Mouse (Mus musculus): ENCODE measurements at regions not wholly inside any gene's neighbourhood (a gene's known extent, or its start where the extent isn't known, plus 50 kb on each side); places are given as distances from the start of the nearest gene placed in this dataset.

DNA sequence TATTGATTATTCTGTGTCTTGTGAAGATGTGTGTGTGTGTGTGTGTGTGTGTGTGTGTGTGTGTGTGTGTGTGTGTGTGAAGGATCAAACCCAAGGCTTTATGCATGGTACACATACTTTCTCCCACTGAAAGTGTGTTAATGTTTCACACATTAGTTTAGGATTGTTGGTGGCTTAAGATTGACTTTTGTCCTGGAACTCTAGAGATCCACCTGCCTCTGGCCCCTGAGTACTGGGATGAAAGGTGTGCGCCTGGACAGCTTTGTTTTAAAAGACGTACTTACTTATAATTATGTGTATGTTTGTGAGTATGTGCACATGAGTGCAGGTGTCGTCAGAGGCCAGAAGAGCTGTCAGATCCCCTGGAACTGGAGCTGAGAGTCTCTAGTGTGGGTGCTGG is 59.3 kb upstream of the Pias1 start:
- intact Hi-C loops (cut with DNase I; ENCODE audit: low total_unique reads): no loop called here
- no peak for DNase-seq

GRCm38 (mm10) chr9:63045531-63045930 is 57.8 kb upstream of the Pias1 start:
- intact Hi-C loops (cut with DNase I; ENCODE audit: low total_unique reads): no loop called here
- no peak for DNase-seq

GRCm38 (mm10) chr9:63043304-63043703 is 55.6 kb upstream of the Pias1 start:
- no peak for DNase-seq
- intact Hi-C loops (cut with DNase I; ENCODE audit: low total_unique reads): no loop called here

- intact Hi-C loops (cut with DNase I; ENCODE audit: low total_unique reads): no loop called here
These were observed 50.3 kb upstream of the Pias1 start for GRCm38 (mm10) chr9:63038031-63038430.

More at GRCm38 (mm10) chr9:63038031-63038430, 50.3 kb upstream of the Pias1 start:
- DNase-seq: no peak

All from gastrocnemius, postnatal 14 days (tissue).